Mouse (Mus musculus): Measurements from ENCODE around the gene Cavin1. TPM values are rescaled to one million over a fixed set of nuclear protein-coding genes. Genes with fewer than 3 reads are reported as not detected.

Cavin1 gene
- polyA plus RNA-seq, 1 experiment from 2014 or later = 348 TPM

- peaks cover 10% of the 10 kb centered on the region for H3K36me3 ChIP-seq
- WGBS = 96% methylated on average over 1 of the region's 1 CpGs
- H3K27ac ChIP-seq (replicated peaks) = no peak overlapping the region
- peaks cover 35% of the 10 kb centered on the region for H3K4me1 ChIP-seq
- H3K4me2 ChIP-seq = no peak overlapping the region
- ATAC-seq (ENCODE audit: extremely low read depth, insufficient number of reproducible peaks, low FRiP score, low TSS enrichment) = no peak
- no peaks in the 10 kb centered on the region for H3K27me3 ChIP-seq (replicated peaks)
- H3K4me3 ChIP-seq = no peak overlapping the region
- no peak overlapping the region for H3K9ac ChIP-seq
- H3K9me3 ChIP-seq = peaks cover 3% of the 10 kb centered on the region; the same call in 1 of the 2 replicates
Observed at GRCm38 (mm10) chr11:100949540-100949939, 21.1 kb downstream of the Cavin1 start.

GRCm38 (mm10) chr11:100948317-100948716, 22.4 kb downstream of the Cavin1 start:
- no peak overlapping the region for H3K9ac ChIP-seq
- 31% methylated on average over 4 of the region's 4 CpGs for WGBS
- peaks cover 35% of the 10 kb centered on the region for H3K4me1 ChIP-seq
- no peaks in the 10 kb centered on the region for H3K36me3 ChIP-seq
- H3K9me3 ChIP-seq = peaks cover 3% of the 10 kb centered on the region; the same call in 1 of the 2 replicates
- no peak overlapping the region for H3K4me2 ChIP-seq
- no peak overlapping the region for H3K27ac ChIP-seq (replicated peaks)
- no peaks in the 10 kb centered on the region for H3K27me3 ChIP-seq (replicated peaks)
- H3K4me3 ChIP-seq = no peak overlapping the region
- ATAC-seq (ENCODE audit: extremely low read depth, insufficient number of reproducible peaks, low FRiP score, low TSS enrichment) = no peak

GRCm38 (mm10) chr11:100947548-100947947, 23.1 kb downstream of the Cavin1 start:
- H3K36me3 ChIP-seq = no peaks in the 10 kb centered on the region
- peak overlapping the region; percentile 66; the same call in 1 of the 2 replicates for H3K27ac ChIP-seq (replicated peaks)
- no peaks in the 10 kb centered on the region for H3K27me3 ChIP-seq (replicated peaks)
- H3K4me3 ChIP-seq = no peak overlapping the region
- H3K4me1 ChIP-seq = peaks cover 31% of the 10 kb centered on the region
- H3K4me2 ChIP-seq = no peak overlapping the region
- ATAC-seq (ENCODE audit: extremely low read depth, insufficient number of reproducible peaks, low FRiP score, low TSS enrichment) = no peak
- peaks cover 3% of the 10 kb centered on the region; the same call in 1 of the 2 replicates for H3K9me3 ChIP-seq
- H3K9ac ChIP-seq = no peak overlapping the region

GRCm38 (mm10) chr11:100946862-100947261, 23.8 kb downstream of the Cavin1 start:
- Histone ChIP-seq H3K9me3 (peaks cover 3% of the 10 kb centered on the region; the same call in 1 of the 2 replicates), H3K27me3 (replicated peaks) (no peaks in the 10 kb centered on the region), H3K36me3 (no peaks in the 10 kb centered on the region), H3K27ac (replicated peaks) (peak overlapping the region; percentile 66), H3K4me3 (no peak overlapping the region), H3K4me1 (peaks cover 24% of the 10 kb centered on the region), H3K4me2 (no peak overlapping the region), H3K9ac (no peak overlapping the region)
- ATAC-seq (ENCODE audit: extremely low read depth, insufficient number of reproducible peaks, low FRiP score, low TSS enrichment) = no peak
- 20% methylated on average over 4 of the region's 4 CpGs for WGBS

GRCm38 (mm10) chr11:100942388-100942787, 28.3 kb downstream of the Cavin1 start:
- peaks cover 27% of the 10 kb centered on the region for H3K4me1 ChIP-seq
- 88% methylated on average over 1 of the region's 1 CpGs for WGBS
- no peak overlapping the region for H3K27ac ChIP-seq (replicated peaks)
- H3K27me3 ChIP-seq (replicated peaks) = no peaks in the 10 kb centered on the region
- H3K9me3 ChIP-seq = no peaks in the 10 kb centered on the region
- H3K36me3 ChIP-seq = no peaks in the 10 kb centered on the region
- no peak for ATAC-seq (ENCODE audit: extremely low read depth, insufficient number of reproducible peaks, low FRiP score, low TSS enrichment)
- H3K4me2 ChIP-seq = no peak overlapping the region
- no peak overlapping the region for H3K9ac ChIP-seq
- H3K4me3 ChIP-seq = no peak overlapping the region

GRCm38 (mm10) chr11:100939512-100940151, 31.1 kb downstream of the Cavin1 start, which contains the start of gene Stat3:
Gene Stat3 (minus strand): TSS chr11:100939540.
- H3K9me3 ChIP-seq = no peaks in the 10 kb centered on the region
- H3K4me1 ChIP-seq = peaks cover 42% of the 10 kb centered on the region
- no peaks in the 10 kb centered on the region for H3K27me3 ChIP-seq (replicated peaks)
- no peaks in the 10 kb centered on the region for H3K36me3 ChIP-seq
- H3K4me3 ChIP-seq = peak within 1 kb of the TSS; percentile 88
- ATAC-seq (ENCODE audit: extremely low read depth, insufficient number of reproducible peaks, low FRiP score, low TSS enrichment) = peak; percentile 99
- peak within 1 kb of the TSS; percentile 95 for H3K9ac ChIP-seq
- 1% methylated on average over 29 of the region's 29 CpGs for WGBS
- H3K27ac ChIP-seq (replicated peaks) = peak within 1 kb of the TSS; percentile 91
- peak within 1 kb of the TSS; percentile 88 for H3K4me2 ChIP-seq

GRCm38 (mm10) chr11:100938711-100939511, 31.8 kb downstream of the Cavin1 start:
- Histone ChIP-seq H3K9ac (peak overlapping the region; percentile 95), H3K9me3 (no peaks in the 10 kb centered on the region), H3K4me2 (peak overlapping the region; percentile 88), H3K27me3 (replicated peaks) (no peaks in the 10 kb centered on the region), H3K4me1 (peaks cover 46% of the 10 kb centered on the region), H3K27ac (replicated peaks) (peak overlapping the region; percentile 91), H3K36me3 (no peaks in the 10 kb centered on the region), H3K4me3 (peak overlapping the region; percentile 88)
- ATAC-seq (ENCODE audit: extremely low read depth, insufficient number of reproducible peaks, low FRiP score, low TSS enrichment) = peak; percentile 4; the same call in 1 of the 2 replicates
- under 1% methylated on average over 48 of the region's 48 CpGs for WGBS

- Histone ChIP-seq H3K4me3 (peak overlapping the region; percentile 88), H3K27ac (replicated peaks) (peak overlapping the region; percentile 91), H3K9me3 (no peaks in the 10 kb centered on the region), H3K36me3 (peaks cover under 1% of the 10 kb centered on the region; the same call in 1 of the 2 replicates), H3K4me2 (peak overlapping the region; percentile 88), H3K27me3 (replicated peaks) (no peaks in the 10 kb centered on the region), H3K9ac (peak overlapping the region; percentile 95), H3K4me1 (peaks cover 51% of the 10 kb centered on the region)
- no peak for ATAC-seq (ENCODE audit: extremely low read depth, insufficient number of reproducible peaks, low FRiP score, low TSS enrichment)
- 22% methylated on average over 5 of the region's 5 CpGs for WGBS
Observed at GRCm38 (mm10) chr11:100938112-100938511, 32.6 kb downstream of the Cavin1 start.

- H3K27ac ChIP-seq (replicated peaks) = no peak overlapping the region
- no peaks in the 10 kb centered on the region for H3K27me3 ChIP-seq (replicated peaks)
- peak overlapping the region; percentile 88 for H3K4me3 ChIP-seq
- H3K9ac ChIP-seq = no peak overlapping the region
- H3K9me3 ChIP-seq = no peaks in the 10 kb centered on the region
- ATAC-seq (ENCODE audit: extremely low read depth, insufficient number of reproducible peaks, low FRiP score, low TSS enrichment) = no peak
- WGBS = 35% methylated on average over 4 of the region's 4 CpGs
- H3K4me2 ChIP-seq = peak overlapping the region; percentile 88
- H3K36me3 ChIP-seq = peaks cover 9% of the 10 kb centered on the region
- H3K4me1 ChIP-seq = peaks cover 51% of the 10 kb centered on the region
Observed at GRCm38 (mm10) chr11:100937295-100937694, 33.4 kb downstream of the Cavin1 start.

GRCm38 (mm10) chr11:100935373-100936355, 35.0 kb downstream of the Cavin1 start:
- 89% methylated on average over 8 of the region's 8 CpGs for WGBS

More at GRCm38 (mm10) chr11:100935373-100936355, 35.0 kb downstream of the Cavin1 start:
- no peak for ATAC-seq (ENCODE audit: extremely low read depth, insufficient number of reproducible peaks, low FRiP score, low TSS enrichment)
- Histone ChIP-seq H3K4me2 (no peak overlapping the region), H3K9ac (no peak overlapping the region), H3K9me3 (no peaks in the 10 kb centered on the region), H3K36me3 (peaks cover 14% of the 10 kb centered on the region), H3K4me1 (peaks cover 63% of the 10 kb centered on the region), H3K4me3 (no peak overlapping the region), H3K27me3 (replicated peaks) (no peaks in the 10 kb centered on the region), H3K27ac (replicated peaks) (no peak overlapping the region)
